Mouse (Mus musculus) C3H10T1/2 (cell line): ENCODE results near the gene Olfr191. TPM values are rescaled to one million over a fixed set of nuclear protein-coding genes. Genes with fewer than 3 reads are reported as not detected.

Experiments used
- polyA plus RNA-seq, 2 experiments: library from polyadenylated mRNA; unstranded; fragments of >200 nt; fragmentation: generic; extraction: Trizol; gene quantifications; one replicate each; pipeline ENCODE4 v1.2.1; 2012; ENCODE audit warnings: missing spikeins in 2 of 2

Gene Olfr191
- polyA plus RNA-seq = not detected

DNA sequence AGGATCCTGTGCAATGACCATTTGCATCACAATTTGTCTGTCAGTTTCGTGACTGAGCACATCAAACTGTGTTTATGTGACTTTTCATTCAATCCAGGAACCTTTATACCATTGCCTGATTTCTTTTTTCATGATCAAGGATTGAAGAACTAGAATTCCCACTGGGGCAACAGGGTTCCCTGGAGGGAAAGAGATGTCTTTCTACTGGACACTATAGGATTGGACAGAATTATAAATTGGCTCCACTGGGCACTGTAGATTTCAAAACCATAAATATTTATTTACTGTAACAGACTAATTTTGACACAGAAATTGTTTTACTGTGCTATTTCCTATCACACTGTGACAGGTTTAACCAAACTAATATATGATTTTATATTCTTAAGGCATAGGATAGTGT is at the start of gene Olfr191:
Gene Olfr191, minus strand, starts transcription at position 101 of the 400 bp plus-strand sequence.

DNA sequence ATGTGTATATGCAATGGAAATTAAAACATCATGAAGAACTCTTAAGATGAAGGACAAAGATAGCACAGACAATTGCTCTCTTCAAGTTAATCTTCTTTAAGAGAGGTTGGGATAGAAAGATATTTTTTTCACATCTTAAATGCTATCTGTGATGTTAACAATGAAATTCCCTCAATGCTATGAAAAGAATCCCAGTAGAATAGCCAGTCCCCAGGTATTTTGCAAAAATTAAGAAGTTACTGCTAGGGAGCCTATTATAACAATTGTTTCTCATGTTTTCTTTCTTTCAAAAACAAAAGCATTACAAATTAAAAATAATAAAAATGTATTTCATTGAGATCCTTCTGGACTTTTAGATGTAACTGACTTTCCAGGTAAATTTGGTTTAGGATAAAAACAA is 31.3 kb upstream of the Olfr191 start, which contains the start of gene Olfr194:
Gene Olfr194, minus strand, starts transcription at position 101 of the 400 bp plus-strand sequence.

DNA sequence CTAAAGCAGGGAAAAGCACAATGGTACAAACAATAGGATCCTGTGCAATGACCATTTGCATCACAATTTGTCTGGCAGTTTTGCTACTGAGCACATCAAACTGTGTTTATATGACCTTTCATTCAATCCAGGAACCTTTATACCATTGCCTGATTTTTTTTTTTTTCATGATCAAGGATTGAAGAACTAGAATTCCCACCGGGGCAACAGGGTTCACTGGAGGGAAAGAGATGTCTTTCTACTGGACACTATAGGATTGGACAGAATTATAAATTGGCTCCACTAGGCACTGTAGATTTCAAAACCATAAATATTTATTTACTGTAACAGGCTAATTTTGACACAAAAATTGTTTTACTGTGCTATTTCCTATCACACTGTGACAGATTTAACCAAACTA is 22.2 kb upstream of the Olfr191 start, which contains the start of gene Olfr193:
Gene Olfr193, minus strand, starts transcription at position 101 of the 400 bp plus-strand sequence.

DNA sequence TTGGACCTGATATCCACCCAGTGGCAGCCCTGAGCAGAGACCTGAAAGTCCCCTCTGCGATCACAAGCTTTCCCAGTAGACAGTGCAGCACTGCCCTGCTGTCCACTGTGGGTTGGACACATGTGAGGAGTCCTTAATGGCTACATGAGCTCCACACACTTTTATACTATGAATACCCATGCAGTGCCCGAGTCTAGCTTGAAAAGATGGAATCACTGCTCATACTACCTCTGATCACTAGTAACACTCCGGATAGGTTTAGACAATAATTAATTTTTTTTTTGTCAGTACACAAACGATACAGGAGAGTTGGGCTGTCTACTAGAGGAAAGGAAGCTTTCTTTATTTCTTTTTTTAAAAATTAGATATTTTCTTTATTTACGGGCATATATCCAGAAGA is 11.7 kb downstream of the Olfr191 start, which contains the start of gene Olfr190:
Gene Olfr190, minus strand, starts transcription at position 101 of the 400 bp plus-strand sequence.

DNA sequence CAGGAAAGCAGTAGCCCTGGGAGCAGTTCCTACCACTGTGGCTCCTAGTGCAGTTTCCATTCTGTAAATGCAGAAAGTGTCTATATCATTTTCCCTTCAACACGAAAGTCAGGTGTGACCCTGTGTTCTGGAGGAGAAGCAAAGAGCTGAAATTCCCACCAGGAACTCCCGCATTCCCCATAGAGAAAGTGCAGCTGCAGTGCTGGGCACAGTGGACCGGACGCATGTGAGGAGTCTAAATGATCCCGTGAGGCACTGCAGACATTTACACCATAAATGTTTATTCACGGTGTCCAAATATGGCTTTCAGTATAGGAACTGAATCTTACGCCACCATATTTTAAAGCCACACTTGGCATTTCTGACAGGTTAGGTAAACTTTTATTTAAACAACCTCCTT is 49.9 kb downstream of the Olfr191 start, which contains the start of gene Olfr187:
Gene Olfr187, minus strand, starts transcription at position 58 of the 400 bp plus-strand sequence.

Other genes starting within 250 kb of the Olfr191 start
- not detected for gene Olfr177, start 215.1 kb downstream of the Olfr191 start, polyA plus RNA-seq
- not detected for gene Olfr178, start 197.8 kb downstream of the Olfr191 start, polyA plus RNA-seq
- gene Olfr181, start 161.1 kb downstream of the Olfr191 start, polyA plus RNA-seq = not detected
- not detected for gene Olfr180, start 160.4 kb downstream of the Olfr191 start, polyA plus RNA-seq
- gene Olfr183, start 94.5 kb downstream of the Olfr191 start, polyA plus RNA-seq = not detected
- not detected for gene Olfr186, start 59.5 kb downstream of the Olfr191 start, polyA plus RNA-seq
- gene Olfr187, start 50.1 kb downstream of the Olfr191 start, polyA plus RNA-seq = not detected
- gene Olfr190, start 11.8 kb downstream of the Olfr191 start, polyA plus RNA-seq = not detected
- not detected for gene Olfr193, start 22.1 kb upstream of the Olfr191 start, polyA plus RNA-seq
- gene Olfr194, start 31.2 kb upstream of the Olfr191 start, polyA plus RNA-seq = not detected
- not detected for gene Olfr195, start 57.2 kb upstream of the Olfr191 start, polyA plus RNA-seq
- not detected for gene Olfr196, start 80.6 kb upstream of the Olfr191 start, polyA plus RNA-seq
- gene Olfr198, start 113.7 kb upstream of the Olfr191 start, polyA plus RNA-seq = not detected
- gene Olfr199, start 129.9 kb upstream of the Olfr191 start, polyA plus RNA-seq = not detected
- not detected for gene Olfr201, start 182.8 kb upstream of the Olfr191 start, polyA plus RNA-seq
- gene Olfr202, start 197.0 kb upstream of the Olfr191 start, polyA plus RNA-seq = not detected
- not detected for gene Olfr203, start 209.1 kb upstream of the Olfr191 start, polyA plus RNA-seq
- not detected for gene Olfr204, start 228.4 kb upstream of the Olfr191 start, polyA plus RNA-seq
- gene Olfr205, start 241.3 kb upstream of the Olfr191 start, polyA plus RNA-seq = not detected